Mouse (Mus musculus) layer of hippocampus, postnatal 25 days (tissue): Measurements from ENCODE around the gene Gjb6. TPM values are rescaled to one million over a fixed set of nuclear protein-coding genes. Genes with fewer than 3 reads are reported as not detected.

ENCODE experiments used
- DNase-seq, 2 experiments: peaks; one replicate each; pipeline ENCODE4 v3.0.0; 2022; ENCODE audit warnings: mixed read lengths in 2 of 2, low spot score in 1 of 2; ENCODE audit errors: extremely low spot score in 1 of 2
- total RNA-seq, 2 experiments: library from RNA; stranded (reverse); gene quantifications; 2 replicates each; pipeline ENCODE4 v1.2.3; 2021

The Gjb6 gene
- 100 to 1,000 TPM in 1 of 2 experiments, 10 to 100 TPM in 1; 85.1 to 127 TPM for total RNA-seq

DNA sequence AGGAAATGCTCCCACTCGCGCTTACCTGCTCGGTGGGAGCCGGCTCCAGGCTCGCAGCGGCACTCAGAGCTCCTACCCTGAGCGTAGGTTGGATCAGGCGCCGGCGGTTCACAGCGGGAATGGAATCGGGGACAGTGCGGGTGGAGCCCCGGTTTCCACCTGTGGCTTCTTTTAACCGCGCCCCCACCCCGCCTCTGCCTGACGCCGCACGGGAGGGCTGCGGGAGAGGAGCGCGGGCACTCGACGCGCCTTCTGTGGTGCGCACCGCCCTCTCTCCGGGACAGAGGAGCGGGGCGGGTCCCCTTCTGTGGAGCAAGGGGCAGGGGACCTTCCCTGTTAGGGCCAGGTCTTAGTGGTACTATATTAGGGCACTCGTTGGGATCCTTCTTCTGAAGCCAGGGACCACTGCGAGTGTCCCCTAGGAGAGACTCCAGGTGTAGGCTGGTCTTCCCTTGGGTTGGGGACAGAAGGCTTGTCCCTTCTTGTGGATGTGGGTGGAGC, at the start of gene Gjb6:
TSS of gene Gjb6 (minus strand) at position 451 of the 501 bp plus-strand sequence.
- no peak for DNase-seq

DNA sequence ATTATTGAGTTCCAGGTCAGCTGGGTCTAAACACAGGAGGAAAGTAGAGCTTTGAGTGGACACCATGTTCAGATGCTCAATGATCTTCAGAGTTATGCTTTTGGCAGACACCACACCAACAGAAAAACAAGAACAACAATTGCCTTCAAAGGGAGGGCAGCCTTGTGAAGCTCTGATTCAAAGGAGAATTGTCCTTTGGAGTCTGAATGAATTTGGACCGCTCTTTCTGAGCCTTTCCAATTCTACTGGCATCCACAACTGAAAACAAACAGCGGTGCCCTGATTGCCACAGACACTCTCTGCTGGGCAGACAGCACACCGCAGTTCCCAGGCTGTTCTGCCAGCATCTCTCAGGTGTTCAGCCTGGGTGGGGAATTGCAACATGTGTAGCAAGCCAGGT, 32.1 kb upstream of the Gjb6 start:
- DNase-seq = no peak

GRCm38 (mm10) chr14:57161833-57162232, 28.4 kb upstream of the Gjb6 start:
- DNase-seq = no peak

DNA sequence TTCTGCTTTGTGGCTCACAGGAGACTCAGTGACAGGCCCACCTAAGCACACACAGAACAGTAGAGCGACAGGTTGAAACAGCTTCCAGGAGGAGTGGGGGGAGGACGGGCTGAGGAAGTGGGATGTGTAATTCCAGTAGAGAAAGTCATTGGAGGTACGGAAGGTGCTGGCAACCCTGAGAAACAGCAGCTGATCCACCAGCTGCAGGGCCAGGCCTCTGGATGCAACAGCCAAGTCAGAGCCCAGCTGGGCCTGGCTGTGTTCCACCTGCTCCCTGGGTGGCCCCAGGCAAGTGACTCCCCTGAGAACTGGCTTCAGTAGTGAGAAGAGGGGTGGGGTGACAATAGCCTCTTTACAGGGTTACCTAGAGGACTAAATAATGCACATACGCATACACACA, 27.8 kb upstream of the Gjb6 start:
- DNase-seq = peak in 1 of 2 experiments; percentile 30

DNA sequence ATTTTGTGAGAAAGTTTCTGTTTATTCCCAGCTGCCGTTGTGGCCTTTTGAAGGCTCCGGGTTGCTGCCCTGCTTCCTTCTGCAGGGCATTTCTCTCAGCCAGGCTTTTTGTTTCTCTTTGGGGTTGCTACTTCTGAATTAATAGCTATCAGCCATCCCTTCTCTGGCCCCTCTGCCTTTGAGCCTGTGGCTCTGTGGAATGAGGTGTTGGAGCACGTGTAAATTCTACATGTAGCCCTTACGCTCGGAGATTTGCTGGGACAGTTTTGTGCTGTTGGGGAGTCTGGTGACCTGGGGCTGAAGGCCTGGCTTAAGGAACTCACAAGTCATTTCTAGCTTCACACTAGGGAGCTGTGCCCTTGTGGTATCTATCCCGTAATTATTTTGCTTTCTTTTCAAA, 21.5 kb upstream of the Gjb6 start:
- DNase-seq = no peak

DNA sequence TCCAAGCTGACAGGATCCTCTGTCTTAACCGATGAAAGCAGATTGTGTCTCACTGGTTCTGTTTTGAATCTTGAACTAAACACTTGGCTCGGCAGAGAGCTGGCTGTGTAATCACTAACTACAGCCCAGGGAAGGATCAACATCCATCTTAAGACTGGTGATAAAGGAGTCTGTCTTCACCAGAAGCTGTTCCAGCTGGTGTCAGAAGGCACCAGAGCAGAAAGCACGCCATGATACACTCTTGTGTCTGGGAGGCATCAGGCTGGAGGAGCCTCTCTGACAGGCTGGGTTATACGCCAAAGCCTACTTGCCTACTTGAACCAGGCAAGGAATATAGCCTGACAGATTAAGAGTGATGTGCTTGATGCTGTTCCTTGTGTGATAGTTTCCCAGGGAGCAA, 12.3 kb upstream of the Gjb6 start:
- DNase-seq = no peak

GRCm38 (mm10) chr14:57135265-57135664, 1.9 kb upstream of the Gjb6 start:
- no peak for DNase-seq

- DNase-seq = no peak
Observed at GRCm38 (mm10) chr14:57127383-57127782, 6.0 kb downstream of the Gjb6 start.

- DNase-seq = no peak
Observed at GRCm38 (mm10) chr14:57122295-57122694, 11.1 kb downstream of the Gjb6 start.

DNA sequence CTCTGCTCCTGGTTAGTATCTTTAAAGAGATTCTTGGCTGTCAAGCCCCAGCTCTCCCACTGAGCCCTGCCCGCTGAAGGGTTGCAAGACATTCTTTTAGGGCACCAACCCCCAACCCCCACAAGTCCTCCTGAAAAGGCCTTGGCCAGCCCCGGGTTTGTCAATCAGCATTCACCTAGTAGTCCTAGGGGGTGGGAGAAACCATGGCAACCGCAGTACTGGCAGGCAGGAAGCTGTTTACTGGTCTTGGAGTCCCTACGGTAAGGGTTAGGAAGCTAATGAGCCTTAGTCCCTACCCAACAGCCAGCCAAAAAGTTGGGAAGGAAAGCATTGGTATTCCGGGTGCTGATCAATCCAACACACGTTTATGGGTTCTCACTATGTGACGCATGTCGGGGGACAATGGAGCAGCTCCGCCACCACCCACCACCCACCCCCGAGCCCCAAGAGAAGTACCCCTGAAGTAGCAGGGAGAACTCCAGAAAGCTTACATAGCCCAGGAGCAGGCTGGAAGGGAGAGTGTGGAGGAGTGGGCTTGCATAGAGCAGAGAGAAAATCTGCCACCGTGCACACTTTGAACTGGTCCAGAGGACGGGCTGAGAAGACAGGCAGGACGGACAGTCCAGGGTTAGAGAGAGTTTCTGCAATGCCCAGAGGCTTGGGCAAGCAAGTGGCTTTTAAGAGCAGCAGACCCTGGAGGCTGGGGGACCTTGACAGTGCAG, 17.4 kb downstream of the Gjb6 start, which contains the start of gene Gm4491:
TSS of gene Gm4491 (minus strand) at position 61 of the 722 bp plus-strand sequence.
- no peak for DNase-seq

DNA sequence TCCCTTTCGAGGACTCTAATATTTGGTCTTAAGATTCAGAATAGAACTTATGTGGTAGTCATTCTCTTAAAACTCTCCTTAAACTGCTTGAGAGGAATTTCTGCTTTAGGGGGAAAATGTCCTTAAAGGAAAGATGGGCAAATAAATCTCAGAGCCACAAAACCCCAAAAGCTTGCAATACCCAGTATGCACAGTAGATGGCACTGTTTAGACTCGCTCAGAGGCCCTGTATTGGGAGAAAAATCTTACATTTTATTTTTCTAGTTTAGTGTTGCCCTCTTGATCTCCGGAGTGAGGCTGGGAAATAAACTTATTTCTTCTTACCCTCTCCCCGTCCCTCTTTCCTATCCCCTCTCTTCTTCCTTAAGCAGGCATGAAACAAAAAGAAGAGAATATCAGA, 24.2 kb downstream of the Gjb6 start:
- peak in 1 of 2 experiments; percentile 74 for DNase-seq

DNA sequence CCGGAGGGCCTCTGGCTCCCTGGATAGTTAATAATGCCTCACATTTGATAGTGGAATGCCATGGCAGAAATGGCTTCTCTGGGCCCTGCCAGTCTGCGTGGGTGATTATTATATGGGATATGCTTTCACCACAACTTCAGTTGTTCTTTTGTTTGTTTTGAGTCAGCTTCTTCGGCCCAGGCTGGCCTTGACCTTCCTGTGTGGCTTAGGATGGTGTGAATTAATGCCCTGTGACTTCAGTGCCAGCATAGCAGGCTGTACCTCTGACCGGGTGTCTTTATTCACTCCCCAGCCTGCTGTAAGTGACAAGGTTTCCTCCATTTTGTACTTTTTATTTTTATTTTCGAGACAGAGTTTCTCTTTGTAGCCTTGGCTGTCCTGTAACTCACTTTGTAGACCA, 25.5 kb downstream of the Gjb6 start:
- DNase-seq = no peak

DNA sequence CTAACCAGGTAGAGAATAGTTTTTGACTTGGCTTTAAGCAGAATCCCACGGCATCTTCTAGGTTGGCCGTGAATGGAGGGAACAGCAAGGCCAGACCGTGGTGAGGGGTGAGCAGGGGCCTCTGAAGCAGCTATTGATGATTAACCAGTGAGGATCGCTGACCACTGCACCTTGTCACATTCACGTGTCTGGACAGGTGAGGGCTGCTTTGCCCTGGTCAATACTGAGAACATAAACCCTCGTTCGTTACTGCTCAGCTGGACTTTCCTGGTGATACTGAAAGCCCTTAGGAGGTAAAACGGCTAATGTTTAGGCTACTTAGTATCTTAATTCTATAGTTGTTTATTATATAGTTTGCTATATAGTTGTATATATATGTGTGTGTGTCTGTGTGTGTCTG, 26.3 kb downstream of the Gjb6 start:
- no peak for DNase-seq

GRCm38 (mm10) chr14:57105721-57106120, 27.7 kb downstream of the Gjb6 start:
- no peak for DNase-seq

- DNase-seq = no peak
Observed at GRCm38 (mm10) chr14:57105111-57105510, 28.3 kb downstream of the Gjb6 start.

- DNase-seq = peak in 1 of 2 experiments; percentile 19
Observed at GRCm38 (mm10) chr14:57104106-57105023, 29.0 kb downstream of the Gjb6 start, which contains the start of gene Gjb2. Gene Gjb2 (minus strand): TSS chr14:57104702.

- no peak for DNase-seq
Observed at GRCm38 (mm10) chr14:57103711-57104105, 29.7 kb downstream of the Gjb6 start.

DNA sequence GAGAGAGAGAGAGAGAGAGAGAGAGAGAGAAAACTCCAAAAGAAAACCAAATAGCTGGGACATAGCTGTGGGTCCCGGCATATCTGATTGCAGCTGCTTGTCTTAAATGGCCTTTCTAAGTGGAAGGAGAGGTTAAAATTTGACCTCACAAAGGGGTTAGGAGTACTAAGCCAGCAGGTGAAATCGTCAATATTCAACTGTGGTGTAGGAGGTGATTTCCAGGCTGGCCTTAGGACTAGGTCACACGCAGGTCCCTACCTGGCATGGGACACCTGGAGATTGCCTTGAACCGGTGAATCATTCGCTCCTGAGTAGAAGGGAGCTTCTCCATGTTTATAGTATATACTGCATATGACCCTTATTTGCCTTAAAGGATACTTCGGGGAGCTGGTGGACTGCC, 30.3 kb downstream of the Gjb6 start:
- no peak for DNase-seq

DNA sequence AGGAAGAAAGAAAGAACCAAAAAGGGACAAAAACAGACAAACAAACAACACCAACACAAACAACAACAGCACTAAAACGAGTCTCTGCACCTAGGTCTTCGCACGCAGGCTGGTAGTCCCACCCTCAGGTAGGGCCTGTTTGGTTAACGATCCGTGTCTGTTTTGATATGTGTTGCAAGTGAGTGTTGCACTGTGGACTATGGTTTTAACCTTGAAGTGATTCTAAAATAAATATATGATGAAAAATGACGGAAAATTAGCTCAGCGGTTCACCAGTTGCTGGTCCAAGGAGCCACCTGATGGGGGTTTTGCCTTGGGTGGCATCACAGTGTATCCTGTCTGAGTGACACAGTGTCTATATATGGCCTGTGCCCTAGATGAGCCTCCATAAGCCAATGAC, 31.8 kb downstream of the Gjb6 start:
- no peak for DNase-seq

DNA sequence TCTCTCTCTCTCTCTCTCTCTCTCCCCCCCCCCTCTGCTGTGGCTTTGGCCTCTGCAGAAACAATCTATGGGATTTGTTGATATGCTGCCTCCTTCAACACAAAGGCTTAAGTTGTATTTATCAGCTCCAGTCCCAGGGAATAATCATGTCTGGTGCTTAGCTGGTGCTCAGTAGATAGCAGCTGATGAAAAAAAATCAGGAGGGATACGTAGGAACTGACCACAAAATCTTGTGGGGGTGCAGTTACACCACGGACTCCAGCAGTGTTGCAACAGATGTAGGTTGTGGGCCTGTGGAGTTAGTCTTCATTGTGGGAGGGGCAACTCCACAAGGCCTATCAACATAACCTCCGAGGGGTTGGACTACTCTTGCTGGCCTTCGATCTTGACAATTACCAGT, 37.6 kb downstream of the Gjb6 start:
- DNase-seq = no peak

DNA sequence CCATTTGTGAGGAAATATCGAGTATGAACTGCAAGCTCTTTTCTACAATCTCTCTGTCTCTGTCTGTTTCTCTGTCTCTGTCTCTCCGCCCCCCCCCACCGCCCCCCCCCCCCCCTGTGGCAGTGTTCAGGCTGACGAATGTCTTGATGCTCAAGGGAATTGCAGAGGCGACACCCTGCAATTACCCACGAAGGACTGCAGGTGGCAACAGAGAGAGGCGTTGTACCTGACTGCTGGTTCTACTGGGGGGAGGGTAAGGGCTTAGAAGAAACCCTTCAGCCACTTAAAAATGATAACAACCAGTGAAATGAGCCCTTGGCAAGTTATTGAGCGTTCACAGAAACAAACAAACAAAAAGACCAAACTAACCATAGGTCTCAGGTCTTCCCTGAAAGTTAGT, 40.4 kb downstream of the Gjb6 start:
- DNase-seq = peak in 1 of 2 experiments; percentile 53
